In genomic region chr12:113015956-113016355, GRCm38 (mm10) we compare ENCODE assay signal across 8 mouse cellular contexts. TPM values are rescaled to one million over a fixed set of nuclear protein-coding genes. Genes with fewer than 3 reads are reported as not detected.
DNase-seq lines count a peak whose midpoint lies in the region; ATAC-seq and TF ChIP-seq lines count a peak whose summit lies in the region.

No protein-coding gene starts in this region.

- intact Hi-C loops in left cerebral cortex, postnatal 25 days (cut with DNase I): loop anchor here (5.0 kb wide), 1 partner anchor 86 kb away; no protein-coding TSS in a partner anchor

- TF ChIP-seq CTCF in kidney, postnatal 0 days (IDR thresholded peaks at IDR 0.05; ENCODE audit: low read depth): no peak

- H3ac ChIP-seq in myocyte (ENCODE audit: control insufficient read depth, insufficient read length): peak overlapping the region; percentile 95

- H3K79me2 ChIP-seq in myocyte (ENCODE audit: control insufficient read depth, insufficient read depth): peaks cover 65% of the 10 kb centered on the region

- H3K4me3 ChIP-seq in kidney, postnatal 0 days (replicated peaks; ENCODE audit: low read depth, low read length): no peak overlapping the region
- no peak overlapping the region for H3K4me3 ChIP-seq in forebrain, embryonic 11.5 days (ENCODE audit: low read depth, low read length)
- H3K4me3 ChIP-seq in limb, embryonic 10.5 days: 0 out of 2 replicates have a peak overlapping the region, but pooled peaks have one; percentile 91
- peak overlapping the region; percentile 54 for H3K4me3 ChIP-seq in myocyte

- no peaks in the 10 kb centered on the region for H3K9me3 ChIP-seq in kidney, postnatal 0 days (replicated peaks; ENCODE audit: low read length)
- no peaks in the 10 kb centered on the region for H3K9me3 ChIP-seq in forebrain, embryonic 11.5 days (ENCODE audit: control insufficient read depth, low read length)
- H3K9me3 ChIP-seq in limb, embryonic 10.5 days (replicated peaks): no peaks in the 10 kb centered on the region

- no peak for TF ChIP-seq POLR2A in myocyte (IDR thresholded peaks at IDR 0.05; ENCODE audit: insufficient read length, low read depth)

- peak overlapping the region; percentile 97; the same call in 1 of the 2 replicates for H3K4me2 ChIP-seq in kidney, postnatal 0 days (ENCODE audit: low read length)
- H3K4me2 ChIP-seq in forebrain, embryonic 11.5 days (ENCODE audit: low read depth, low read length, severe bottlenecking): 0 out of 2 replicates have a peak overlapping the region, but pooled peaks have one; percentile 67
- peak overlapping the region; percentile 88 for H3K4me2 ChIP-seq in myocyte (ENCODE audit: low read depth)

- WGBS in kidney, postnatal 0 days: 61% methylated on average over 4 of the region's 4 CpGs
- 72% methylated on average over 4 of the region's 4 CpGs for WGBS in forebrain, embryonic 11.5 days
- 86% methylated on average over 4 of the region's 4 CpGs for WGBS in limb, embryonic 10.5 days

- peaks cover 11% of the 10 kb centered on the region; the same call in 1 of the 2 replicates for H3K4me1 ChIP-seq in kidney, postnatal 0 days (replicated peaks; ENCODE audit: insufficient read depth, low read length)
- peaks cover 4% of the 10 kb centered on the region; the same call in 1 of the 2 replicates for H3K4me1 ChIP-seq in forebrain, embryonic 11.5 days (replicated peaks; ENCODE audit: control insufficient read depth, insufficient read depth, low read length)
- H3K4me1 ChIP-seq in limb, embryonic 10.5 days: peaks cover 42% of the 10 kb centered on the region

- H3K27ac ChIP-seq in kidney, postnatal 0 days: no peak overlapping the region
- no peak overlapping the region for H3K27ac ChIP-seq in forebrain, embryonic 11.5 days (ENCODE audit: low read depth, low read length)
- H3K27ac ChIP-seq in limb, embryonic 10.5 days: no peak overlapping the region

- H3K9ac ChIP-seq in kidney, postnatal 0 days (ENCODE audit: low read depth, low read length): 0 out of 2 replicates have a peak overlapping the region, but pooled peaks have one; percentile 35
- peak overlapping the region; percentile 94 for H3K9ac ChIP-seq in forebrain, embryonic 11.5 days (ENCODE audit: low read length)

- no peak for DNase-seq in kidney, postnatal 0 days (ENCODE audit: low spot score)
- no peak for DNase-seq in kidney, postnatal 36 days
- DNase-seq in forebrain, embryonic 11.5 days (ENCODE audit: low spot score): no peak
- DNase-seq in limb, embryonic 10.5 days (ENCODE audit: low spot score): no peak
- DNase-seq in left cerebral cortex, adult 18-20 months (ENCODE audit: low spot score in 2 of 2): no peak
- no peak for DNase-seq in left cerebral cortex, postnatal 25 days (ENCODE audit: low spot score in 2 of 2)

- no peak for ATAC-seq in kidney, postnatal 0 days (replicated peaks; ENCODE audit: low FRiP score, low read depth)
- ATAC-seq in forebrain, embryonic 11.5 days (replicated peaks; ENCODE audit: low FRiP score): no peak
- ATAC-seq in granulocyte monocyte progenitor cell, adult 5-6 weeks (replicated peaks; ENCODE audit: poor library complexity, severe bottlenecking): no peak

- no peaks in the 10 kb centered on the region for H3K27me3 ChIP-seq in kidney, postnatal 0 days (ENCODE audit: insufficient read depth, low read length)
- no peaks in the 10 kb centered on the region for H3K27me3 ChIP-seq in forebrain, embryonic 11.5 days (ENCODE audit: control insufficient read depth, insufficient read depth, low read length)
- no peaks in the 10 kb centered on the region for H3K27me3 ChIP-seq in limb, embryonic 10.5 days (ENCODE audit: low read depth, poor library complexity, severe bottlenecking)
- no peaks in the 10 kb centered on the region for H3K27me3 ChIP-seq in myocyte (ENCODE audit: control insufficient read depth, insufficient read depth, insufficient read length)

- H3K36me3 ChIP-seq in kidney, postnatal 0 days (ENCODE audit: insufficient read depth, low read length): no peaks in the 10 kb centered on the region
- H3K36me3 ChIP-seq in forebrain, embryonic 11.5 days (ENCODE audit: control insufficient read depth, insufficient read depth, low read length): no peaks in the 10 kb centered on the region
- peaks cover 3% of the 10 kb centered on the region; the same call in 1 of the 2 replicates for H3K36me3 ChIP-seq in limb, embryonic 10.5 days
- no peaks in the 10 kb centered on the region for H3K36me3 ChIP-seq in myocyte (ENCODE audit: control insufficient read depth, insufficient read depth)

TF ChIP-seq in myocyte, 11 proteins besides CTCF, POLR2A, EP300 and RAD21:
- TF ChIP-seq E2F4 (IDR thresholded peaks at IDR 0.05; ENCODE audit: insufficient read depth): no peak
- no peak for TF ChIP-seq USF1 (IDR thresholded peaks at IDR 0.05; ENCODE audit: low read depth)
- TF ChIP-seq REST (IDR thresholded peaks at IDR 0.05; ENCODE audit: insufficient read depth, insufficient read length): no peak
- no peak for TF ChIP-seq CEBPB (IDR thresholded peaks at IDR 0.05; ENCODE audit: insufficient read depth, poor library complexity, severe bottlenecking)
- no peak for TF ChIP-seq POLR2AphosphoS2 (IDR thresholded peaks at IDR 0.05; ENCODE audit: insufficient read length, low read depth)
- no peak for TF ChIP-seq MYOG (IDR thresholded peaks at IDR 0.05; ENCODE audit: control insufficient read depth in 1 of 3, insufficient read depth in 1 of 3, insufficient read length in 2 of 3, low read depth in 2 of 3)
- TF ChIP-seq SRF (IDR thresholded peaks at IDR 0.05; ENCODE audit: control insufficient read depth, insufficient read length, low read depth): no peak
- no peak for TF ChIP-seq TCF12 (IDR thresholded peaks at IDR 0.05; ENCODE audit: insufficient read depth, poor library complexity, severe bottlenecking)
- no peak for TF ChIP-seq MAX (IDR thresholded peaks at IDR 0.05; ENCODE audit: low read depth)
- TF ChIP-seq MYOD1 (IDR thresholded peaks at IDR 0.05; ENCODE audit: control insufficient read depth in 1 of 3, insufficient read length in 2 of 3, low read depth in 2 of 3): no peak
- TF ChIP-seq TCF3 (IDR thresholded peaks at IDR 0.05; ENCODE audit: insufficient read length, low read depth): no peak
TF ChIP-seq in myocyte: peak in this region for 0.

RNA-seq across cellular contexts. Expression of gene Pacs2, which starts 1.6 kb away (rescaled TPM):
- 7.9 and 9.5 TPM in 2 replicates for polyA plus RNA-seq in kidney, postnatal 0 days (2015; fragmentation: Nextera tagmentation; extraction: Ambion mirVana)
- polyA plus RNA-seq in forebrain, embryonic 11.5 days (2014; fragmentation: Nextera tagmentation; extraction: Ambion mirVana): 24.7 and 25.6 TPM in 2 replicates
- polyA plus RNA-seq in limb, embryonic 10.5 days (2016; fragmentation: Nextera tagmentation; extraction: Ambion mirVana): 11.7 and 11.8 TPM in 2 replicates
- 89.3 TPM for polyA plus RNA-seq in myocyte (2012; fragmentation: generic; extraction: Trizol)
- 23.7 and 28.5 TPM in 2 replicates for total RNA-seq in granulocyte monocyte progenitor cell, adult 5-6 weeks (2014; fragmentation: Nextera tagmentation)
- total RNA-seq in granulocyte monocyte progenitor cell, adult 5-6 weeks (2017): 6.9 and 8.8 TPM in 2 replicates
- 10 to 100 TPM; 58.7 to 60.8 TPM for total RNA-seq in left cerebral cortex, adult 18-20 months (2021)
- 10 to 100 TPM; 63.3 to 79.9 TPM for total RNA-seq in left cerebral cortex, postnatal 25 days (2021)

RNA-seq across cellular contexts. Expression of gene Brf1, which starts 15.5 kb away (rescaled TPM):
- polyA plus RNA-seq in kidney, postnatal 0 days (2015; fragmentation: Nextera tagmentation; extraction: Ambion mirVana): 41.4 and 43.6 TPM in 2 replicates
- polyA plus RNA-seq in forebrain, embryonic 11.5 days (2014; fragmentation: Nextera tagmentation; extraction: Ambion mirVana): 67.3 and 70.8 TPM in 2 replicates
- 53.5 and 65.9 TPM in 2 replicates for polyA plus RNA-seq in limb, embryonic 10.5 days (2016; fragmentation: Nextera tagmentation; extraction: Ambion mirVana)
- 27.9 TPM for polyA plus RNA-seq in myocyte (2012; fragmentation: generic; extraction: Trizol)
- total RNA-seq in granulocyte monocyte progenitor cell, adult 5-6 weeks (2014; fragmentation: Nextera tagmentation): 38.7 and 42.6 TPM in 2 replicates
- 28.1 and 41.3 TPM in 2 replicates for total RNA-seq in granulocyte monocyte progenitor cell, adult 5-6 weeks (2017)
- total RNA-seq in left cerebral cortex, adult 18-20 months (2021): 10 to 100 TPM; 45.0 to 47.0 TPM
- 10 to 100 TPM; 45.0 to 50.4 TPM for total RNA-seq in left cerebral cortex, postnatal 25 days (2021)

RNA-seq across cellular contexts. Expression of gene Btbd6, which starts 39.7 kb away (rescaled TPM):
- 22.8 and 24.9 TPM in 2 replicates for polyA plus RNA-seq in kidney, postnatal 0 days (2015; fragmentation: Nextera tagmentation; extraction: Ambion mirVana)
- polyA plus RNA-seq in forebrain, embryonic 11.5 days (2014; fragmentation: Nextera tagmentation; extraction: Ambion mirVana): 26.7 and 27.8 TPM in 2 replicates
- 25.6 and 27.9 TPM in 2 replicates for polyA plus RNA-seq in limb, embryonic 10.5 days (2016; fragmentation: Nextera tagmentation; extraction: Ambion mirVana)
- polyA plus RNA-seq in myocyte (2012; fragmentation: generic; extraction: Trizol): 16.3 TPM
- 2.4 and 10.5 TPM in 2 replicates for total RNA-seq in granulocyte monocyte progenitor cell, adult 5-6 weeks (2014; fragmentation: Nextera tagmentation)
- 3.3 and 6.8 TPM in 2 replicates for total RNA-seq in granulocyte monocyte progenitor cell, adult 5-6 weeks (2017)
- total RNA-seq in left cerebral cortex, adult 18-20 months (2021): 10 to 100 TPM; 67.9 to 68.5 TPM
- 10 to 100 TPM; 55.9 to 60.9 TPM for total RNA-seq in left cerebral cortex, postnatal 25 days (2021)

RNA-seq across cellular contexts. Expression of gene Tex22, which starts 58.3 kb away (rescaled TPM):
- polyA plus RNA-seq in kidney, postnatal 0 days (2015; fragmentation: Nextera tagmentation; extraction: Ambion mirVana): not detected in 2 replicates
- not detected in 2 replicates for polyA plus RNA-seq in forebrain, embryonic 11.5 days (2014; fragmentation: Nextera tagmentation; extraction: Ambion mirVana)
- polyA plus RNA-seq in limb, embryonic 10.5 days (2016; fragmentation: Nextera tagmentation; extraction: Ambion mirVana): 0.18 and 0.21 TPM in 2 replicates
- polyA plus RNA-seq in myocyte (2012; fragmentation: generic; extraction: Trizol): 0.11 TPM
- total RNA-seq in granulocyte monocyte progenitor cell, adult 5-6 weeks (2014; fragmentation: Nextera tagmentation): not detected in 2 replicates
- not detected in 2 replicates for total RNA-seq in granulocyte monocyte progenitor cell, adult 5-6 weeks (2017)
- under 1 TPM; 0.44 to 0.73 TPM for total RNA-seq in left cerebral cortex, adult 18-20 months (2021)
- total RNA-seq in left cerebral cortex, postnatal 25 days (2021): under 1 TPM in 1 of 2 experiments, not detected in 1; 0.44 TPM

Comparison
In these comparisons a context has a peak if more than half of its experiments do, and no peak if none do; other contexts are left out.
1. H3K4me3 ChIP-seq: peak in limb, embryonic 10.5 days (single experiment) and myocyte (single experiment); none in kidney, postnatal 0 days (single experiment) and forebrain, embryonic 11.5 days (single experiment).
2. Peak in every context shown above with its lines, with median percentiles within 50 percentile points of each other: H3K4me2 ChIP-seq.